Mouse (Mus musculus) embryonic facial prominence, embryonic 10.5 days (tissue): ENCODE measurements at regions not wholly inside any gene's neighbourhood (a gene's known extent, or its start where the extent isn't known, plus 50 kb on each side); places are given as distances from the start of the nearest gene placed in this dataset.

ENCODE experiments used
- DNase-seq: peaks from one replicate; pipeline ENCODE4 v3.0.0-alpha.2; 2017; ENCODE audit warnings: low spot score
- H3K27ac ChIP-seq: fragments of 300-500 bp; sonication (generic); replicated peaks from 2 replicates; pipeline ENCODE4 v1.5.1; 2016; ENCODE audit warnings: mild to moderate bottlenecking
- H3K27me3 ChIP-seq: fragments of 300-500 bp; sonication (generic); replicated peaks from 2 replicates; pipeline ENCODE4 v1.6.1; 2016; ENCODE audit warnings: low read depth, mild to moderate bottlenecking; ENCODE audit not compliant: poor library complexity, severe bottlenecking
- H3K36me3 ChIP-seq: fragments of 300-500 bp; sonication (generic); replicated peaks from 2 replicates; pipeline ENCODE4 v1.6.1; 2016; ENCODE audit warnings: mild to moderate bottlenecking, moderate library complexity
- H3K4me1 ChIP-seq: fragments of 300-500 bp; sonication (generic); 2 replicates; pipeline ENCODE4 v1.6.1; 2016
- H3K4me3 ChIP-seq: fragments of 300-500 bp; sonication (generic); 2 replicates; pipeline ENCODE4 v1.5.1; 2016; ENCODE audit warnings: mild to moderate bottlenecking, moderate library complexity
- H3K9me3 ChIP-seq: fragments of 300-500 bp; sonication (generic); 2 replicates; pipeline ENCODE4 v1.6.1; 2016; ENCODE audit warnings: mild to moderate bottlenecking
- WGBS: fragments of 180-500 bp; shearing (Covaris S2); methylation state at CpG from one replicate; pipeline ENCODE4 v1.1.7; 2016; 5-methylcytosine and 5-hydroxymethylcytosine counted together

DNA sequence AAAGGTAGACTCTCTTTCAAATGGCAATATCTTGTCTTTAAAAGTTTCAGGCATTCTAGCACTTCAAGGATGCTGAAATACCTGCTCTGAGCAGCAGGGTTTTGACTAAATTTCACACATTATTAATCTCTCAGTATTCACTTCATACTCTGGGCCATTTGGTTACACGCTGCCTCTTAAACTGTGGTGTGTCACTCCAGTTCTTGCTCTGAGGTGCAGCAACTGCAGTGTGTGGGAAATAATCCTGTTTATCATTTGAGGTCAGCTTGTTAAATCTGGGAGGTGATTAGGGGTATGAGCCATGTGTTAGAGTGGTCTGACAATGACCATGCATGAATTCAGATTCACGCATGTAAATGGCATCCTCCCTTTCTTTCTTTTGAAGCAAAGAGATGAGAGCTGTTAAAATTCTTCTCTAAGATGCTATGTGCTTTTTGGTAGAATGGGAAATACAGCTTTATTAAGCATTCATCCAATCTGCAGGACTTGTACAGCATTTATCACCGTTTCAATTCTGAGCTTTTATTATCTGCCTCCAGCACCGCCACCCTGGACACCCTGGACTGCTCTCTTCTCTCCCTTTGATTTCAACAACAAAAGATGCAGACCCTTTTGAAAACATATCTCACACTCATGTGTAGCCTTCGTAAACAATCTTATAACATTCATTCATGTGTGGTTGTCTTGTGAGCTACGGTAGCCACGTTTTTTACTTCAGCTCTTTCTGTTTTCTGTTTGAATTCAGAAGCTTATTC, 362.4 kb upstream of the Gm38303 start:
- Histone ChIP-seq H3K4me1 (no peaks in the 10 kb centered on the region), H3K27me3 (no peaks in the 10 kb centered on the region), H3K27ac (no peak overlapping the region), H3K9me3 (no peaks in the 10 kb centered on the region), H3K36me3 (no peaks in the 10 kb centered on the region), H3K4me3 (no peak overlapping the region)
- no peak for DNase-seq
- WGBS = 85% methylated on average over 7 of the region's 7 CpGs

DNA sequence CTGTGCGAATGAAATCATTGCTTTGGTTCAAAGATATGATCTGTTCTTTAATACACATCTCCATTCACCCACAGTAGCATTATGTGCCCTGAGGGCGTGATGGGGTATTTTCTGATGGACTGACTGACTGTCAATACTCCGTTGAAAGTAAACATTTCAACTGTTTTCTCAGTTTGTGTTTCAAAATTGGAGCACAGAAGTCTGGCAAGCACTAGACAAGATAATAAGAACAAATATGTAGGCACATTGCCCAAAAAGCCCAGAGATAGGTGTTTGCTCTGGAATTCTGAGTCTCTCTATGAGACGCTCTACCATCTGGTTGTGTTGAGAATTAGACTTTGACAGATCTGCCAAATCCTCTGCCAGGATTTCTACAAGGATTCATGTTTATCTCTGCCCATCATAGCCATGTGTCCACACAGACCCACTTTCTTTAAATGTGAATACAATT, 350.0 kb upstream of the Gm38303 start:
- no peaks in the 10 kb centered on the region for H3K4me1 ChIP-seq
- 56% methylated on average over 4 of the region's 4 CpGs for WGBS
- H3K36me3 ChIP-seq = no peaks in the 10 kb centered on the region
- no peak overlapping the region for H3K27ac ChIP-seq
- H3K4me3 ChIP-seq = no peak overlapping the region
- DNase-seq = no peak
- H3K9me3 ChIP-seq = no peaks in the 10 kb centered on the region
- H3K27me3 ChIP-seq = no peaks in the 10 kb centered on the region

DNA sequence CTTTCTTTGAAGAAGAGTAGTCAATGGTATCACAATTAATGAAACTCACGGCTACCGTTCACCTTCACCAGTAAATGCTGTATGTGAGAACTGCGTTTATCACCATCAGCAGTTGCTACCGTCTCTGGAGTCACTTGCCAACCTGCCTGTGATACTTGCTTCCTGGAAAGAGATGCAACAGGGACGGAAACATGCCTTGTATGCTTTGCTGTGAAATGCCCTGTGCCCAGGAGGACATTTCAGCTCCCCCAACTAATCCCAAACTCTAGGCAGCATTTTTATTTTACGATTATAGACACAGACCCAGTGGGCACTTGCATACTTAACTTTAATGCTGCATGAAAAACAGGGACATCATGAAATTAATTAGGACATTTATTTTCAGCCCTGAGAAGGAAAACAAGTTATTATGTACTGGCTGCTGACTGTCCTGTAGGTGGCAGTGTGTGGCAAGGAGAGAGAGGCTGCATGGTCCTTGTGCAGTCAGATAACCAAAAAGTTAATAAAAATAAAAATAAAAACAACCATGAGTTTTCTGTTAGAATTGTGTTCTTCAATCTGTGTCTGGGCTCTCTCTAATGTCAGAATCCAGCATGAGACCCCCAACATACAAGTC, 349.5 kb upstream of the Gm38303 start:
- Histone ChIP-seq H3K4me1 (no peaks in the 10 kb centered on the region), H3K27ac (no peak overlapping the region), H3K4me3 (no peak overlapping the region), H3K9me3 (no peaks in the 10 kb centered on the region), H3K36me3 (no peaks in the 10 kb centered on the region), H3K27me3 (no peaks in the 10 kb centered on the region)
- DNase-seq = peak; percentile 56
- 66% methylated on average over 6 of the region's 6 CpGs for WGBS

GRCm38 (mm10) chr3:10681938-10682337, 346.5 kb upstream of the Gm38303 start:
- H3K27ac ChIP-seq = no peak overlapping the region
- H3K4me3 ChIP-seq = no peak overlapping the region
- no peaks in the 10 kb centered on the region for H3K9me3 ChIP-seq
- H3K4me1 ChIP-seq = no peaks in the 10 kb centered on the region
- H3K27me3 ChIP-seq = no peaks in the 10 kb centered on the region
- no peaks in the 10 kb centered on the region for H3K36me3 ChIP-seq
- DNase-seq = no peak

DNA sequence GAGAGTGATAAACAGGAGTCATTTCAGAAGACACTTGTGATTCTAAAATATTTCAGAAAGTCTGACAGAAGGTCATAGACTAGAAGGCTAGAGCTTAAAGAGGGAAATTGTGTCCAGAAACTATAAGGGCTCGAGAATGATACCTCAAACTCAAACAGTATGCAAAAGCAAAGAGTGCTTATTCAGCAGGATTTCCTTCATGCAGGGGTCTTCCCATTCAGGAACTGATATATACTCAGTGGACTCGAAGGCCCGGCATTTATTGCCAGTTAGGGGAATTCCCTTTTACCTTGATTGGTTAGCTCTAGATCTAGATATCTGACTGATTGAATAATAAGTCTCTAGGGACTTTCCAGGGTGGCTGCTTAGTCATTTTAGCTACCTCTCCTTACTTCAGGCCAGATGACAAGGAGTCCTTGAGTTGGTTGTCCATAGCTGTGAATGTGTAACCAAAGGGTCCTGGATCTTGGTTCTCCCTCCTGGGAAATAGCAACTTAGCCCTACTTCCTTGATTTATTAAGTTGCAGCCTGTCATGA, 312.6 kb upstream of the Gm38303 start:
- no peaks in the 10 kb centered on the region for H3K4me1 ChIP-seq
- H3K27me3 ChIP-seq = no peaks in the 10 kb centered on the region
- H3K36me3 ChIP-seq = no peaks in the 10 kb centered on the region
- H3K9me3 ChIP-seq = no peaks in the 10 kb centered on the region
- WGBS = 80% methylated on average over 3 of the region's 3 CpGs
- DNase-seq = no peak
- no peak overlapping the region for H3K4me3 ChIP-seq
- no peak overlapping the region for H3K27ac ChIP-seq
